Mouse (Mus musculus) heart, adult 10 weeks (tissue): ENCODE results near the gene Ssbp3. TPM values are rescaled to one million over a fixed set of nuclear protein-coding genes. Genes with fewer than 3 reads are reported as not detected.

ENCODE experiments used
- polyA plus RNA-seq: library from polyadenylated mRNA; stranded (reverse); fragments of 350-450 nt; fragmentation: Illumina TruSeq; extraction: RNeasy Lipid Tissue Mini Kit (QIAGEN cat#74804); gene quantifications from one replicate; pipeline ENCODE4 v1.2.3, GENCODE M21; 2014; ENCODE audit warnings: low read depth, low replicate concordance

Ssbp3 gene
- 31.4 TPM for polyA plus RNA-seq

GRCm38 (mm10) chr4:106910201-106911172 is at the start of gene Ssbp3:
Gene Ssbp3 (plus strand): TSS chr4:106910701.

GRCm38 (mm10) chr4:107066252-107067124 is 156.0 kb downstream of the Ssbp3 start, which contains the start of the genes Mrpl37 and Cyb5rl:
Gene Mrpl37 (minus strand): TSS chr4:107066868.
Gene Cyb5rl (plus strand): TSS chr4:107066988.

GRCm38 (mm10) chr4:107096841-107097373 is 186.4 kb downstream of the Ssbp3 start, which contains the start of gene Cdcp2:
Gene Cdcp2 (plus strand): TSS chr4:107096891.

Other genes starting within 250 kb of the Ssbp3 start
- gene Ttc4, start 231.8 kb upstream of the Ssbp3 start, polyA plus RNA-seq, result 31.1 TPM
- 1.0 TPM for gene Mroh7, start 179.8 kb upstream of the Ssbp3 start, polyA plus RNA-seq
- gene Fam151a, start 176.8 kb upstream of the Ssbp3 start, polyA plus RNA-seq, result 0.39 TPM
- 14.8 TPM for gene Acot11, start 105.7 kb upstream of the Ssbp3 start, polyA plus RNA-seq
- gene Mrpl37, start 156.2 kb downstream of the Ssbp3 start, polyA plus RNA-seq, result 101 TPM
- gene Cyb5rl, start 156.3 kb downstream of the Ssbp3 start, polyA plus RNA-seq, result 14.2 TPM
- not detected for gene Cdcp2, start 186.2 kb downstream of the Ssbp3 start, polyA plus RNA-seq